Mouse (Mus musculus): ENCODE measurements around the gene Mfrp. TPM values are rescaled to one million over a fixed set of nuclear protein-coding genes. Genes with fewer than 3 reads are reported as not detected.

Gene Mfrp
- total and polyA plus RNA-seq, 2 experiments: not detected

- Histone ChIP-seq H3K9ac (ENCODE audit: low read depth, low read length) (peak overlapping the region; percentile 9), H3K27me3 (ENCODE audit: control insufficient read depth, insufficient read depth, low read length) (no peaks in the 10 kb centered on the region), H3K27ac (replicated peaks; ENCODE audit: insufficient read depth, low read depth, low read length) (no peak overlapping the region; the same call in 1 of the 2 replicates), H3K36me3 (ENCODE audit: control insufficient read depth, insufficient read depth, low read length) (peaks cover 20% of the 10 kb centered on the region; the same call in 1 of the 2 replicates), H3K4me3 (ENCODE audit: insufficient read depth, low read depth, low read length) (peak overlapping the region; percentile 9), H3K79me2 (ENCODE audit: control insufficient read depth, insufficient read depth, low read length) (peaks cover 6% of the 10 kb centered on the region; the same call in 1 of the 2 replicates), H3K4me1 (ENCODE audit: control insufficient read depth, insufficient read depth, low read length) (peaks cover 19% of the 10 kb centered on the region)
- 19% methylated on average over 15 of the region's 15 CpGs for WGBS
- TF ChIP-seq CTCF (IDR thresholded peaks at IDR 0.05; ENCODE audit: low read depth, low read length) (peak; percentile 2; the same call in 1 of the 2 replicates), POLR2A (IDR thresholded peaks at IDR 0.05; ENCODE audit: extremely low read depth, insufficient read depth, low read length) (no peak)
- DNase-seq (ENCODE audit: extremely low read depth, low read depth, low spot score): peak; percentile 66
Observed at GRCm38 (mm10) chr9:44087761-44088455, 13.6 kb upstream of the Mfrp start.

- Histone ChIP-seq H3K36me3 (ENCODE audit: control insufficient read depth, insufficient read depth, low read length) (peaks cover 27% of the 10 kb centered on the region; the same call in 1 of the 2 replicates), H3K27me3 (ENCODE audit: control insufficient read depth, insufficient read depth, low read length) (no peaks in the 10 kb centered on the region), H3K27ac (replicated peaks; ENCODE audit: insufficient read depth, low read depth, low read length) (no peak overlapping the region), H3K9ac (ENCODE audit: low read depth, low read length) (no peak overlapping the region), H3K4me1 (ENCODE audit: control insufficient read depth, insufficient read depth, low read length) (peaks cover 14% of the 10 kb centered on the region), H3K79me2 (ENCODE audit: control insufficient read depth, insufficient read depth, low read length) (peaks cover 6% of the 10 kb centered on the region; the same call in 1 of the 2 replicates), H3K4me3 (ENCODE audit: insufficient read depth, low read depth, low read length) (no peak overlapping the region)
- 68% methylated on average over 12 of the region's 12 CpGs for WGBS
- DNase-seq (ENCODE audit: extremely low read depth, low read depth, low spot score): peak; percentile 24
- TF ChIP-seq POLR2A (IDR thresholded peaks at IDR 0.05; ENCODE audit: extremely low read depth, insufficient read depth, low read length): no peak
Observed at GRCm38 (mm10) chr9:44088877-44089608, 12.5 kb upstream of the Mfrp start.

GRCm38 (mm10) chr9:44093612-44094503 lies 7.7 kb upstream of the Mfrp start:
- no peaks in the 10 kb centered on the region for H3K27me3 ChIP-seq (ENCODE audit: control insufficient read depth, insufficient read depth, low read length)
- no peaks in the 10 kb centered on the region for H3K79me2 ChIP-seq (ENCODE audit: control insufficient read depth, insufficient read depth, low read length)
- peaks cover 32% of the 10 kb centered on the region for H3K36me3 ChIP-seq (ENCODE audit: control insufficient read depth, insufficient read depth, low read length)
- H3K27ac ChIP-seq (replicated peaks; ENCODE audit: insufficient read depth, low read depth, low read length): no peak overlapping the region
- DNase-seq (ENCODE audit: extremely low read depth, low read depth, low spot score): peak; percentile 35
- no peak overlapping the region for H3K4me3 ChIP-seq (ENCODE audit: insufficient read depth, low read depth, low read length)
- H3K9ac ChIP-seq (ENCODE audit: low read depth, low read length): no peak overlapping the region
- no peaks in the 10 kb centered on the region for H3K4me1 ChIP-seq (ENCODE audit: control insufficient read depth, insufficient read depth, low read length)
- TF ChIP-seq POLR2A (IDR thresholded peaks at IDR 0.05; ENCODE audit: extremely low read depth, insufficient read depth, low read length): no peak
- peak; percentile 92 for TF ChIP-seq CTCF (IDR thresholded peaks at IDR 0.05; ENCODE audit: low read depth, low read length)
- WGBS: 68% methylated on average over 24 of the region's 24 CpGs

GRCm38 (mm10) chr9:44094737-44095136 lies 6.8 kb upstream of the Mfrp start:
- no peak overlapping the region for H3K27ac ChIP-seq (replicated peaks; ENCODE audit: insufficient read depth, low read depth, low read length)
- 86% methylated on average over 3 of the region's 3 CpGs for WGBS
- DNase-seq (ENCODE audit: extremely low read depth, low read depth, low spot score): no peak
- H3K36me3 ChIP-seq (ENCODE audit: control insufficient read depth, insufficient read depth, low read length): peaks cover 31% of the 10 kb centered on the region
- H3K4me1 ChIP-seq (ENCODE audit: control insufficient read depth, insufficient read depth, low read length): no peaks in the 10 kb centered on the region
- no peaks in the 10 kb centered on the region for H3K27me3 ChIP-seq (ENCODE audit: control insufficient read depth, insufficient read depth, low read length)
- H3K4me3 ChIP-seq (ENCODE audit: insufficient read depth, low read depth, low read length): no peak overlapping the region
- H3K9ac ChIP-seq (ENCODE audit: low read depth, low read length): no peak overlapping the region
- H3K79me2 ChIP-seq (ENCODE audit: control insufficient read depth, insufficient read depth, low read length): no peaks in the 10 kb centered on the region
- no peak for TF ChIP-seq POLR2A (IDR thresholded peaks at IDR 0.05; ENCODE audit: extremely low read depth, insufficient read depth, low read length)
- no peak for TF ChIP-seq CTCF (IDR thresholded peaks at IDR 0.05; ENCODE audit: low read depth, low read length)

GRCm38 (mm10) chr9:44095781-44096180 lies 5.7 kb upstream of the Mfrp start:
- Histone ChIP-seq H3K27ac (replicated peaks; ENCODE audit: insufficient read depth, low read depth, low read length) (no peak overlapping the region), H3K4me1 (ENCODE audit: control insufficient read depth, insufficient read depth, low read length) (no peaks in the 10 kb centered on the region), H3K36me3 (ENCODE audit: control insufficient read depth, insufficient read depth, low read length) (peaks cover 26% of the 10 kb centered on the region), H3K27me3 (ENCODE audit: control insufficient read depth, insufficient read depth, low read length) (no peaks in the 10 kb centered on the region), H3K9ac (ENCODE audit: low read depth, low read length) (no peak overlapping the region), H3K4me3 (ENCODE audit: insufficient read depth, low read depth, low read length) (no peak overlapping the region), H3K79me2 (ENCODE audit: control insufficient read depth, insufficient read depth, low read length) (no peaks in the 10 kb centered on the region)
- TF ChIP-seq CTCF (IDR thresholded peaks at IDR 0.05; ENCODE audit: low read depth, low read length) (no peak), POLR2A (IDR thresholded peaks at IDR 0.05; ENCODE audit: extremely low read depth, insufficient read depth, low read length) (no peak)
- 93% methylated on average over 9 of the region's 9 CpGs for WGBS
- DNase-seq (ENCODE audit: extremely low read depth, low read depth, low spot score): no peak

All from liver, adult 2 months (tissue).